Mouse (Mus musculus): ENCODE measurements around the gene Crhr2.

GRCm38 (mm10) chr6:55060241-55060825 is 72.5 kb downstream of the Crhr2 start:
- TF ChIP-seq CTCF (IDR thresholded peaks at IDR 0.05; ENCODE audit: control insufficient read depth, insufficient read depth, insufficient replicate concordance, low read depth, low read length) (no peak), POLR2A (IDR thresholded peaks at IDR 0.05; ENCODE audit: control insufficient read depth, low read depth, low read length) (no peak)

Data from testis, adult 2 months (tissue).